Mouse (Mus musculus) spleen, adult 18-20 months (tissue): ENCODE data around the gene Cap1.
A peak's percentile ranks its signal among the peaks of the same experiment; 100 is the strongest.

Experiments
- DNase-seq, 2 experiments: peaks; one replicate each; pipeline ENCODE4 v3.0.0; 2022; ENCODE audit warnings: mixed read lengths in 2 of 2

Gene Cap1

GRCm38 (mm10) chr4:122885768-122886578 lies at the start of gene Cap1:
Cap1 (minus strand) TSS chr4:122886056.
- DNase-seq = peak; percentile 92 to 95

GRCm38 (mm10) chr4:122933857-122934256 lies 48.0 kb upstream of the Cap1 start:
- DNase-seq = peak; percentile 56 to 67

- peak; percentile 25 for DNase-seq
Measured at GRCm38 (mm10) chr4:122933051-122933591, 47.3 kb upstream of the Cap1 start.

GRCm38 (mm10) chr4:122932239-122932978 lies 46.6 kb upstream of the Cap1 start:
- DNase-seq = no peak

GRCm38 (mm10) chr4:122930939-122931590 lies 45.2 kb upstream of the Cap1 start:
- DNase-seq = no peak

- no peak for DNase-seq
Measured at GRCm38 (mm10) chr4:122923392-122924344, 37.8 kb upstream of the Cap1 start.

GRCm38 (mm10) chr4:122922841-122923240 lies 37.0 kb upstream of the Cap1 start:
- no peak for DNase-seq

- DNase-seq = no peak
Measured at GRCm38 (mm10) chr4:122915985-122916384, 30.1 kb upstream of the Cap1 start.

GRCm38 (mm10) chr4:122914186-122914585 lies 28.3 kb upstream of the Cap1 start:
- no peak for DNase-seq

- DNase-seq = no peak
Measured at GRCm38 (mm10) chr4:122912613-122913012, 26.8 kb upstream of the Cap1 start.

GRCm38 (mm10) chr4:122910577-122910976 lies 24.7 kb upstream of the Cap1 start:
- DNase-seq = peak in 1 of 2 experiments; percentile 36

- no peak for DNase-seq
Measured at GRCm38 (mm10) chr4:122909572-122910189, 23.8 kb upstream of the Cap1 start.

- DNase-seq = no peak
Measured at GRCm38 (mm10) chr4:122905359-122905758, 19.5 kb upstream of the Cap1 start.

GRCm38 (mm10) chr4:122903709-122904108 lies 17.9 kb upstream of the Cap1 start:
- DNase-seq = no peak

GRCm38 (mm10) chr4:122902156-122902555 lies 16.3 kb upstream of the Cap1 start:
- peak in 1 of 2 experiments; percentile 17 for DNase-seq

- peak; percentile 50 to 71 for DNase-seq
Measured at GRCm38 (mm10) chr4:122898313-122898712, 12.5 kb upstream of the Cap1 start.

GRCm38 (mm10) chr4:122897750-122898149 lies 11.9 kb upstream of the Cap1 start:
- DNase-seq = no peak

GRCm38 (mm10) chr4:122892157-122892556 lies 6.3 kb upstream of the Cap1 start:
- no peak for DNase-seq

GRCm38 (mm10) chr4:122891597-122891996 lies 5.7 kb upstream of the Cap1 start:
- no peak for DNase-seq

- no peak for DNase-seq
Measured at GRCm38 (mm10) chr4:122890881-122891481, 5.1 kb upstream of the Cap1 start.

GRCm38 (mm10) chr4:122887336-122887735 lies 1.5 kb upstream of the Cap1 start:
- DNase-seq = no peak
